In the genomic region with DNA sequence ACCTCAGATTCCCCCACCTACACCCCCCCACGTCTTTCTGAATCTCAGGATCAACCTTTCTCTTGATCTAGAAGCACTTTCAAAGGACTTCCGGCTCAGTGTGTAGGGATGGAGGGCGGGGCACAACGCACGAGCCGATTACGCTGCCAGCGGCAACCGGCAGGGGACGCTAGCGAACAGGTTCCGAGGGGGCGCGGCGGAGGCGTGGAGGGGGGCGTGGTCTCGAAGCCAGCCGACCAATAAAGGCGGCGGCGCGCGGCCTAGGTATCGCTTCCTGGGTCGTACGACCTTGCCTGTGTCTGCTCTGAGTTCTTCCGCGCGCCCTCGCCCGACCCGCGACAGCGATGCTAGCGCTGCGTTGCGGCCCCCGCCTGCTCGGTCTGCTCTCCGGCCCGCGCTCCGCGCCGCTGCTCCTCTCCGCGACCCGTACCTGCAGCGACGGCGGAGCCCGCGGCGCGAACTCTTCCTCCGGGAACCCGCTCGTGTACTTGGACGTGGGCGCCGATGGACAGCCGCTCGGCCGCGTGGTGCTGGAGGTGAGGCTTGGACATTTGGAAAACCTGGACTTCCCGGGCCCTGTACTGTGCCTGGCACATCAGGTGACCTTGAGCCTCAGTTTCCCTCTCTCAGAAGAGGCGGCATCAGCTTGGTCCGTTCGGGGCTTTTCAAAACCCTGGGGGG, we compare ENCODE assay signal across 8 mouse cellular contexts. TPM values are rescaled to one million over a fixed set of nuclear protein-coding genes. Genes with fewer than 3 reads are reported as not detected.
A peak's percentile ranks its signal among the peaks of the same experiment; 100 is the strongest.
DNase-seq lines count a peak whose midpoint lies in the region; ATAC-seq and TF ChIP-seq lines count a peak whose summit lies in the region.

Gene Ppif, plus strand, starts transcription at position 267 of the 681 bp plus-strand sequence.

- H3K4me3 ChIP-seq in heart, embryonic 11.5 days (ENCODE audit: low read depth, low read length), result peak within 1 kb of the TSS; percentile 92
- peak within 1 kb of the TSS; percentile 89 for H3K4me3 ChIP-seq in kidney, embryonic 16.5 days (ENCODE audit: low read length)
- H3K4me3 ChIP-seq in liver, adult 2 months (ENCODE audit: insufficient read depth, low read depth, low read length), result peak within 1 kb of the TSS; percentile 81
- peak within 1 kb of the TSS; percentile 69 for H3K4me3 ChIP-seq in myocyte

- peak; percentile 74 for TF ChIP-seq POLR2A in liver, adult 2 months (IDR thresholded peaks at IDR 0.05; ENCODE audit: extremely low read depth, insufficient read depth, low read length)
- peak; percentile 95 for TF ChIP-seq POLR2A in myocyte (IDR thresholded peaks at IDR 0.05; ENCODE audit: insufficient read length, low read depth)

- peak within 1 kb of the TSS; percentile 34 for H3ac ChIP-seq in myocyte (ENCODE audit: control insufficient read depth, insufficient read length)

- DNase-seq in B cell, adult 2 months, result peak; percentile 99
- peak; percentile 96 for DNase-seq in brain, adult 2 months (ENCODE audit: low read depth, low spot score)
- peak; percentile 71 for DNase-seq in liver, adult 2 months (ENCODE audit: extremely low read depth, low read depth, low spot score)
- peak; percentile 98 for DNase-seq in splenic B cell, adult 2 months (ENCODE audit: low read depth, low spot score)

- H3K36me3 ChIP-seq in heart, embryonic 11.5 days (ENCODE audit: control insufficient read depth, insufficient read depth, low read length), result peaks cover 17% of the 10 kb centered on the region
- H3K36me3 ChIP-seq in kidney, embryonic 16.5 days (ENCODE audit: insufficient read depth, low read length), result peaks cover 17% of the 10 kb centered on the region
- 0 out of 2 replicates have a peak, but pooled peaks cover 1% of the 10 kb centered on the region for H3K36me3 ChIP-seq in liver, adult 2 months (ENCODE audit: control insufficient read depth, insufficient read depth, low read length)
- H3K36me3 ChIP-seq in myocyte (ENCODE audit: control insufficient read depth, insufficient read depth), result no peaks in the 10 kb centered on the region
- H3K36me3 ChIP-seq in splenic B cell, adult 2 months (ENCODE audit: control insufficient read depth, insufficient read depth, low read length, poor library complexity, severe bottlenecking), result no peaks in the 10 kb centered on the region; the same call in 1 of the 2 replicates

- H3K9me3 ChIP-seq in heart, embryonic 11.5 days (replicated peaks; ENCODE audit: control insufficient read depth, low read length), result no peaks in the 10 kb centered on the region
- H3K9me3 ChIP-seq in kidney, embryonic 16.5 days (ENCODE audit: low read length), result no peaks in the 10 kb centered on the region

- H3K79me2 ChIP-seq in liver, adult 2 months (ENCODE audit: control insufficient read depth, insufficient read depth, low read length), result 0 out of 2 replicates have a peak, but pooled peaks cover 6% of the 10 kb centered on the region
- H3K79me2 ChIP-seq in myocyte (ENCODE audit: control insufficient read depth, insufficient read depth), result peaks cover 14% of the 10 kb centered on the region

- no peaks in the 10 kb centered on the region for H3K27me3 ChIP-seq in heart, embryonic 11.5 days (ENCODE audit: control insufficient read depth, insufficient read depth, low read length)
- H3K27me3 ChIP-seq in kidney, embryonic 16.5 days (ENCODE audit: insufficient read depth, low read length), result no peaks in the 10 kb centered on the region
- H3K27me3 ChIP-seq in liver, adult 2 months (ENCODE audit: control insufficient read depth, insufficient read depth, low read length), result no peaks in the 10 kb centered on the region
- no peaks in the 10 kb centered on the region for H3K27me3 ChIP-seq in myocyte (ENCODE audit: control insufficient read depth, insufficient read depth, insufficient read length)
- H3K27me3 ChIP-seq in splenic B cell, adult 2 months (ENCODE audit: control insufficient read depth, insufficient read depth, low read length, poor library complexity, severe bottlenecking), result no peaks in the 10 kb centered on the region

- peaks cover 13% of the 10 kb centered on the region for H3K4me1 ChIP-seq in heart, embryonic 11.5 days (ENCODE audit: control insufficient read depth, insufficient read depth, low read length)
- peaks cover 24% of the 10 kb centered on the region for H3K4me1 ChIP-seq in kidney, embryonic 16.5 days (ENCODE audit: insufficient read depth, low read length)
- H3K4me1 ChIP-seq in liver, adult 2 months (ENCODE audit: control insufficient read depth, insufficient read depth, low read length), result peaks cover 16% of the 10 kb centered on the region

- WGBS in heart, embryonic 11.5 days (ENCODE audit: insufficient replicate concordance), result under 1% methylated on average over 70 of the region's 70 CpGs
- WGBS in kidney, embryonic 16.5 days, result under 1% methylated on average over 69 of the region's 70 CpGs
- WGBS in liver, adult 2 months, result under 1% methylated on average over 70 of the region's 70 CpGs

- H3K27ac ChIP-seq in heart, embryonic 11.5 days (ENCODE audit: low read depth, low read length), result peak within 1 kb of the TSS; percentile 75
- peak within 1 kb of the TSS; percentile 62; the same call in 1 of the 2 replicates for H3K27ac ChIP-seq in kidney, embryonic 16.5 days (ENCODE audit: low read length)
- H3K27ac ChIP-seq in liver, adult 2 months (replicated peaks; ENCODE audit: insufficient read depth, low read depth, low read length), result peak within 1 kb of the TSS; percentile 74

- peak within 1 kb of the TSS; percentile 79 for H3K4me2 ChIP-seq in heart, embryonic 11.5 days
- peak within 1 kb of the TSS; percentile 91 for H3K4me2 ChIP-seq in kidney, embryonic 16.5 days (replicated peaks; ENCODE audit: low read depth, low read length)
- peak within 1 kb of the TSS; percentile 77 for H3K4me2 ChIP-seq in myocyte (ENCODE audit: low read depth)

- H3K9ac ChIP-seq in heart, embryonic 11.5 days (ENCODE audit: low read depth, low read length), result peak within 1 kb of the TSS; percentile 87
- H3K9ac ChIP-seq in kidney, embryonic 16.5 days (replicated peaks; ENCODE audit: low read length), result peak within 1 kb of the TSS; percentile 87
- peak within 1 kb of the TSS; percentile 81 for H3K9ac ChIP-seq in liver, adult 2 months (ENCODE audit: low read depth, low read length)

- TF ChIP-seq CTCF in liver, adult 2 months (IDR thresholded peaks at IDR 0.05; ENCODE audit: low read depth, low read length), result peak; percentile 95

- peak; percentile 93 for ATAC-seq in erythroblast, adult 5-6 weeks (replicated peaks; ENCODE audit: low FRiP score, poor library complexity, severe bottlenecking)
- ATAC-seq in heart, embryonic 11.5 days (replicated peaks; ENCODE audit: insufficient number of reproducible peaks, low FRiP score, low TSS enrichment), result peak; percentile 87
- peak; percentile 90 for ATAC-seq in kidney, embryonic 16.5 days (ENCODE audit: low FRiP score, low TSS enrichment)

TF ChIP-seq in myocyte, 11 proteins besides CTCF, POLR2A, EP300 and RAD21:
- TF ChIP-seq POLR2AphosphoS2 (IDR thresholded peaks at IDR 0.05; ENCODE audit: insufficient read length, low read depth) (peak; percentile 87), E2F4 (IDR thresholded peaks at IDR 0.05; ENCODE audit: insufficient read depth) (no peak), MYOD1 (IDR thresholded peaks at IDR 0.05; ENCODE audit: control insufficient read depth in 1 of 3, insufficient read length in 2 of 3, low read depth in 2 of 3) (peak in 1 of 3 experiments; percentile 57), REST (IDR thresholded peaks at IDR 0.05; ENCODE audit: insufficient read depth, insufficient read length) (no peak), SRF (IDR thresholded peaks at IDR 0.05; ENCODE audit: control insufficient read depth, insufficient read length, low read depth) (peak; percentile 77), MYOG (IDR thresholded peaks at IDR 0.05; ENCODE audit: control insufficient read depth in 1 of 3, insufficient read depth in 1 of 3, insufficient read length in 2 of 3, low read depth in 2 of 3) (peak in 1 of 3 experiments; percentile 6), TCF3 (IDR thresholded peaks at IDR 0.05; ENCODE audit: insufficient read length, low read depth) (peak; percentile 1), MAX (IDR thresholded peaks at IDR 0.05; ENCODE audit: low read depth) (no peak)

RNA-seq across cellular contexts. Expression of gene Ppif, which starts in this region (rescaled TPM):
- total RNA-seq in erythroblast, adult 5-6 weeks (2015; ENCODE audit: low replicate concordance), result 11.7 and 16.5 TPM in 2 replicates
- 2.6 and 4.7 TPM in 2 replicates for total RNA-seq in erythroblast, adult 5-6 weeks (2017; ENCODE audit: low replicate concordance)
- polyA plus RNA-seq in heart, embryonic 11.5 days (2014; fragmentation: Nextera tagmentation; extraction: Ambion mirVana), result 92.7 and 99.4 TPM in 2 replicates
- polyA plus RNA-seq in kidney, embryonic 16.5 days (2015; fragmentation: Nextera tagmentation; extraction: Ambion mirVana), result 42.4 and 55.5 TPM in 2 replicates
- 19.4 and 31.1 TPM in 2 replicates for total RNA-seq in liver, adult 2 months (2014; rRNA removed)
- 76.3 and 80.6 TPM in 2 replicates for polyA plus RNA-seq in liver, adult 2 months (2012; rRNA removed)
- polyA plus RNA-seq in myocyte (2012; fragmentation: generic; extraction: Trizol), result 14.1 TPM

Comparison
In these comparisons a context has a peak if more than half of its experiments do, and no peak if none do; other contexts are left out.
1. Peak in every context shown above with its lines: DNase-seq, ATAC-seq, H3K4me3 ChIP-seq and H3K27ac ChIP-seq.